Mouse (Mus musculus): ENCODE results near the gene Bub1b. TPM values are rescaled to one million over a fixed set of nuclear protein-coding genes. Genes with fewer than 3 reads are reported as not detected.

Bub1b gene
- total RNA-seq, 2 experiments from 2014 or later = 2.4 TPM

DNA sequence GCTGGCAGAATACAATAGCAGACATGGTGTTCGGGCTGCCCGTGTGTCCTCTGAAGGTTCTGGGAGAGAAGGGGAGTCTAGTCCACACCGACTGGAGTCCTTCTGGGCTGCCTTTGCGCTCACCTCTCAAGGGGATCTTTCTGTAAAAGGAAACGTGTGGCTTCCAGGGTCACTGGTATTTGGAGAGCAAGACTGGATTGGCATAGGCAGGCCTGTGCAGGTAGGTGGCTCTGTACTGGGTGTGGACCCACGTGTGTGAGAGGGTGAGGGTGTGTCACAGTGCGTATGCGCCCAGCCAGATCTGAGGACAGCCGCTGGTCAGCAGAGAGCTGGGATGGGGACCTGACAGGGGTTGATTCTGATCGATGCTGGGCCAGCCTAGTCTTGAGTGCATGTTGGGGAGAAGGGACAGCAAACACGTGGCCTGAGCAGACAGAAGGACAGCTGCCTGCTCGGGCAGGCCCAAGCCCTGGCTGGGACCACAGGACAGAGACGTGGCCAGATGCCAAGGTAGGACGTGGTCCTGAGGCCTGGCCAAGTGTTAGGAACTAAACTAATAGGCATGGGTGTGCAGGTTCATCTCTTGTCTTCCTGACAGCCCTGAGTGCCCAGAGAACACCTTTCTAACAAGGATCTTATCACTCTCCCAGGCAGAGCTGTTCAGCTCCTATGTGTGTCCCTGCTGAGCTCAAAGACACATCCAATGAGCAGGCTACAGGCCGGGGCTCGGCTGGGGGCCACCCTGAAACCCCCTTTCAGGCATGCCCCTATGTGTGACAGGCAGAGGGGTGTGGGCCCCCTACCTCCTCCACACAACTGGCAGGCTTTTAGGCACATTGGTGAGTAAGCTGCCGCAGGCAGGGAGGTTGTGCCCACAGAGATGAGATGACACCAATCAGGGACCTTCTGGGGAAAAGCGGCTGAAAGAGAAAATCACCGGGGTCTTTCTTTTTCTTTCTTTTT lies 66.1 kb downstream of the Bub1b start:
- peak in 1 of 2 experiments; percentile 42 for DNase-seq (ENCODE audit: low spot score in 2 of 2)

DNA sequence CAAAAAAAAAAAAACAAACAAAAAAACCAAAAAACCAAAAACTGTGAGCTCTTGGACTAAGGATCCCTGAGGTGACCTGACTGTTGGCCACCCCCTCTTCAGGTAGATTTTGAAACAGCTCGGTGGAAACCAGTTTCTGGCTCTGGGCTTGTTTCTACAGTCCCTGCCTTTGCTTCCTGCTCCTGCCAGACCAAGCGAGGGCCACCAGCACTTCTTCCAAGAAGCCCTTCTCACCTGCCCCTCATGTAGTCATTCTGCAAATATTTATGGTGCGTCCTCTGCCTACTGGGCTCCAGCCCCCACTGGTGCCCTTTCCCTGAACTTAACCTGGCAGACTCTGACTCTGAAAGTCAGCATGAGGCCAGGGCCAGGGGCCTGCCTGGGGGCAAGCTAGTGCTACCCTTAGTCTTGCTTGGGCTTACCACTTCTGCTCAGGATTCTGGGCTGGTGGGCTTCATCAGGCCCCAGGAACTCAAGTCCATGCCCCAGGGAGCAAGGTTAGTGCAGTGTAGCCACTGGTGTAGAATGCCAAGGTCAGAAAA lies 67.0 kb downstream of the Bub1b start:
- no peak for DNase-seq (ENCODE audit: low spot score in 2 of 2)

DNA sequence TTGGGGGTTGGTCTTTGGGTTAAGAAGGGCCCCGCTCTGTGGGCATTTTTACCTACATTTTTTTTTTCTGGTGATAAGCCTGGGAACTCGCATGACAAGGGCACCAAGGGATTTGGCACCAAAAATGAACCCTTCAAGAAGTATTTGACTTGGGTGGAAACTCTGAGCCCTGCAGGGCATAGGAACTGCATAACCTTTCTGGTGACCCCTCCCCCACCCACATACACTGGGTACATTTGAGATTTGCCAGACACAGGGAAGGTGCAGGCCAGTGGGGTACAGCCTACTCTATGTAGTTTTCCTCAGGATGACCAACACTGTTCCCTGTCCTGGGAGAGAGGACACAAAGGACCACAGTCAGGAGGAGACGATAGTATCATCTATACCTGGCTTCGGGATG lies 67.6 kb downstream of the Bub1b start:
- DNase-seq (ENCODE audit: low spot score in 2 of 2) = no peak

DNA sequence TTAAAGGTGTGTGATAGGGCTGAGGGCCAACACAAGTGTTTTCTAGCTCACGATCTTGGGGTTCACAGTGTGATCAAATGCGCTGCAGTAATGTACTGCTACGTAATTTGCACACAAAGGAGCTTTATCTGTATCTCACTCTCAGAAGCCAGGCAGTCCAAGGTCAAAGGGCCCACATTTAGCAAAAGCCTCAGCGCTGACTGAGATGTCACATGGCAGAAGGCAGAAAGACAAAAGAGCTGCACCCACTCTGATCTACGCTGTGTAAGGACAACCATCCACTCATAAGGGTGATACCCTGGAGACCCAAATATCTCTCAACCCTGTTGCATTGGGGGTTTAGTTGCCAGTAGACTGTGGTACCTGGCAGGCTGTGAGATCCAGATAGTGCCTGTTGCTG lies 69.2 kb downstream of the Bub1b start:
- no peak for DNase-seq (ENCODE audit: low spot score in 2 of 2)

DNA sequence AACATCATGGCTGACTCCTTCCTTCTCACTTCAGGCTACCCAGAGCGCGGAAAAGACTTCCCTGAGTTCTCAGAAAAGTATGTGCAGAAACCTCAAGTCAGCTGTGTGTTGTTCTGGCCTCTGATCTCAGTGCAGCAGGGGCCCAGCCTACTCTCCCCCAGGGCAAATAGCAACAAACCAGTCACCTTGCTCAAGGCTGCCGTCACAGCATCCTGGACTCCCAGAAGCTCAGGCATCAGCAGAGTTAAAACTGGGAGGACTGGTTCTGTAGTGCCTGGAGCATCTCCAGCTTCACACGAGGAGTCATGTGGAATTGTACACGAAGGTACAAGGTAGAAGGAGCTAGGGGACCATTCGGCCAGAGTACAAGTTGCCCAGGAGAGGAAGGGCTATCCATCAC lies 71.2 kb downstream of the Bub1b start:
- DNase-seq (ENCODE audit: low spot score in 2 of 2) = no peak

DNA sequence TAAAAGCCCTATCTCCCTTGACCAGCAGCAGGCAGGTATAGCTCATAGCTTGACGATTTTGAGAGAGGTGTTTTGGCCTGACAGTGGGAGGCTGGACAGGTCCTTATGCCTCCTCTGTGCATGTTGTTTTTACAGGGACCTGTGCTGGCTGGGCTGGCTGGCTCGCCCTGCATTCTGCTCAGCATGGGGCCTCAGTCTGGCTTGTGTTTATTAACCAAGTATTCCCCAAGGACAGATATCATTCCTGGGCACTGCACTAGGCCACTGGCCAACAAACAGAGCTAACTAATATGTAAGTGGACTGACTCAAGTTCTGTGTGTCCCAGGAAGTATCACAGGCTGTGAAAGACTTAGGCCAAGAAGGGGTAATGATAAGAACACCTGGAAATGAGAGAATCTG lies 71.8 kb downstream of the Bub1b start:
- no peak for DNase-seq (ENCODE audit: low spot score in 2 of 2)

DNA sequence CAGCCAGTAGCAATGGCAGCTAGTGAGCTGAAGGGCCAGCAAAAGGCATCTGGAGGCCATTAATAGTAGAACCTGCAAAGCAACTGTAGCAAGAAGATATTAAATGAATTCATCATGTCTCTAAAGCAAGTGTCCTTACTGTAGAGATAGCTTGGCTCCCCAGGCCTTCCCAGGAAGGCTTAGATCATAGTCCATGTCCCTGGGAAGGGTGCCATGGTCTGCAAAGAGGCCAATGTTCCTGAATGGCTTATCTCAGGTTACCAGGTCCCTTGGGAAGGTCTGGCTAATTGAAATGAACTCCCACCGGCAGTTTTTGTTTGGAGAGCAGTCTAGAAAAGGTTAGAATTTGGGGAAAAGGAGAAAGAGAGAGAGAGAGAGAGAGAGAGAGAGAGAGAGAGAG lies 73.7 kb downstream of the Bub1b start:
- no peak for DNase-seq (ENCODE audit: low spot score in 2 of 2)

DNA sequence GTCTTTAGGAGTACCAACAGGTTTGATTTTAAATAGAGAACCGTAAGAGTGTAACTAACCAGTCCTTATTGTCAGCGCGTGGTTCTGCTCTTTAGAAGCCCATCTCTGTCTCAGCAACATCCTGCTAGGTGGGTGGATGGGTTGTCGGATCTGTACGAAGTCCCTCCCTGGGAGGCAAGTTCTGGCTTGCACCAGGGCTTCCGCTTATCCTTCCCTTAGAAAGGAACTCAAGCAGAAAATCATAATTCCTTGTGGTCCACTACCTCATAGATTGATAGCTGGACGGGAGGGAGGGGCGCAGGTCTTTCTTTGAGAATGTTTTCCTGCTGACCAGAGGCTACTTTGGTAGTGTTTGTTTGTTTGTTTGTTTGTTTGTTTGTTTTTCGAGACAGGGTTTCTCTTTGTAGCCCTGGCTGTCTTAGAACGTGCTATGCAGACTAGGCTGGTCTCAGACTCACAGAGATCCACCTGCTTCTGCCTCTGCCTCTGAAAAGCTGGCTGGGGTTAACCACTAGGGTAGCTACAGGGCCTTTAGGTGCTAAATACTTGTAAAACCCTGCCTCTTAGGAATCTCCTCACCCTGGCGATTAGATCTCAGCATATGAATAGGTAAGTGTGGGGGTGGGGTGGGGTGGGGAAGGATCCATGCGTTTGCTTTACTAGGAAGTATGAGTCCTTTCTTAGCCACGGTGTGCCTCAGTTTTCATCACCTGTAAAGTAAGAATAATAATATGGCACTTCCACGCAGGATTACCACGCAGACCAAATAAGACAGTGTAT lies 75.9 kb downstream of the Bub1b start:
- no peak for DNase-seq (ENCODE audit: low spot score in 2 of 2)

DNA sequence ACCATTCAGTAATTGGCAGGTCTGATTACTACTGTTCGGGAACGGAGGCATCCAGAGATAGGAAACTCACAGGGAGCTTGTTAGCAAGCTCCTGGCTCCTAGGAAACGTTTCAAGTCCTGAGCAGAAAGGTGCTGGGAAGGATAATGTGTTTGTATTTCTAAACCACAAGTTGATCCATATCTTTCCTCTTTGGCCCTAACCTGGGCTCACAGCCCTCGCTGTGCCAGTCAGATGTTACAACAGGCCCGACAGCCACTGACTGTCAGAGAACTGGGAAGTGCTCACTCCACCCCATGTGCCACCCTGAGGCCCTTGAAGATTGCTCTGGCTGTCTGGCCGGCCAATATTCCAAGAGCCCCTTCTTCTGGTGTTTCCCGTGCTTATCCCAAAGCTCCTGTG lies 76.5 kb downstream of the Bub1b start:
- DNase-seq (ENCODE audit: low spot score in 2 of 2) = no peak

DNA sequence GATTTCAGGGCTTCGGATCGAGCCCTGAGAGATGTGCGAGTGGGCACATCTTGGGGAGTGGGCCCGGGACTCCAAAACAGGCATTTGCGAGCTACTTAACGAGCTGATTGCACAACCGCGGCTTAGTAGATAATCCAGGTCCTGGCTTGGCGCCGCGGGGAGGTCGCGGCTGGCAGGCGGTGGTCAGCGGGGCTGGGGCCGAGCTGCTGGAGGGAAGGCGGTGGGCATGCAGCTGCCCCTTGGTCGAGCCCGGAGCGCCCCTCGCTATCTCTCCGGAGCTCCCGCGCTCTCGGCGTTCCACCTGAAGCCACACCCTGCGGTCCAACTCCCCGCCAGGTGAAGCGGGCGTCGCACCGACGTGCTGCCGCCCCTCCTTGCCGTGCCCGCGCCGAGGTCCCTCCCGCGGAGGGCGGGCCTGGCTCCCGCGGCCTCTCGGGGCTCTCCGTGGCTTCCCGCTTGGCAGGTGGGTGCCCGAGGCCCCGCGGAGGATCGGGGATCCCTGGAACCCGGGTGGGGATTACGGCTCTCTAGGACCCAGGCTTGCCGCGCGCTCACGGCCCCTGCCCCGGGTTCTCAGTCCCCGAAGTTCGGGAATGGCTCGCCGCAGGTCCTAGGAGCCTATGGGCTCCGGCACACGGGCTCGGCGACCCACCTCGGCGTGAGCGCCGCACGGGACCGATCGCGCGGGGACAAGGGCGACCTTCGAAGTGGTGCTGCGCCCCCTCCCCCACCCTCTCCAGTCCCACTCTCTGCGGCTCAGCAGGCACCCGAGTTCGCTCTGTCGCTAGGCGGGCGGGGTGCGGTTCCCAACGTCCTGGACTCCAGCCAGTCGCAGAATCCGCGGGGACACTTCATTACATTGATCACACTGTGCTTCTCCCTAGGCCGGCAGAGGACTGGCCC lies 79.1 kb downstream of the Bub1b start:
- DNase-seq (ENCODE audit: low spot score in 2 of 2) = no peak

DNA sequence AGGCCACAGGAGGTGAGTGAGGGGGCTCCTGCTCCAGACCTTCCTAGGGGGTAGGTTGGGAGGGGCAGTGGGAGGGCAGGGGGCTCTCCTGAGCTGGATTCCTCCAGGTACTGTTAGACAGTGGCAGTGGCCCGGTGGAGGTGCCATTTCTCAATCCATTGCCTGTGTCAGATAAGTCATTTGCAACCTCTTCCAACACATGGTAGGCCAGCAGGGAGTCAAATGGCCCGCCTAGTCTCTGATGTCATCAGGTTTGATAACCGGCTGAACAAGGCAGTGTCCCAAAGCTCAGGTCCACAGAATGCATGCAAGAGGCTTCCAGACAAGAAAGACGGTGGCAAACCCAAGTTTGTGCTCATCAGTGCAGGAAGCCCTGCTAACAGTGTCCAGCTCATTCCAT lies 79.8 kb downstream of the Bub1b start:
- no peak for DNase-seq (ENCODE audit: low spot score in 2 of 2)

DNA sequence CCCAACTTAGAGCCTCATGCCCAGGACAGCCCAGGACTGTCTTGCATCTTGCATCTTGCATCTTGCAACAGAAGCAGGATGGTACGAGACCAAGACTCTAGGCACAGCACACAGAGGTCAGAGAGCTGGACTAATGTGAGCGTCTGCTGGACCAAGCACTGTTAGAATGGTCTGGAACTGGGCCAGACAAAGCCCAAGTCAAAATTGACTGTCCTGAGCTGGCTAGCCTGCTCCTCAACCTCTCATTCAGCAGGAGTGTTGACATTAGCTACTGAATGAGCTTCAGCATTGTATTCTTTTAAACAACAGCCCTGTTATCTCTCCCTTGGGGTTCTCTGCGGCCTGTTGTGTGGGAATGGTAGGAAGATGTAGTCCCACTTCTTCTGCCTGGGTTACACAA lies 81.6 kb downstream of the Bub1b start:
- no peak for DNase-seq (ENCODE audit: low spot score in 2 of 2)

DNA sequence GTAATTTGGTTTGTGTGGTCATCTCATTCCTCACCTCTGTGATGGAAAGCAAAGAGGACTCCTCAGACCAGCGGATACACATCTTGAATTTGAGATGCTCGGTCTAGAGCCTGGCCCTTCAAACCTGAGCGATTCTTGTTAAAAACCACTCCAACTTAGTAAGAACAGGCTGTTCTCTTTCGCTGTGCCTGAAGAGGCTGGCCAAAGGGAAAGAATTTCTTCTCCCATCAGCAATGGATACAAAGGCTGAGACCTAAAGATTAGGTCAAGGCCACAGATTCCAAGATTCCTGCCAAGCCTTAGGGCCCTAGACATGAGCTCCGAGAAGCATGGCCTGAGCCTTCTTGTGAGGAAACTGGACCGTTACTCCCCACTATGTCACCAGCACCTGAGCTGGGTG lies 82.9 kb downstream of the Bub1b start:
- no peak for DNase-seq (ENCODE audit: low spot score in 2 of 2)

DNA sequence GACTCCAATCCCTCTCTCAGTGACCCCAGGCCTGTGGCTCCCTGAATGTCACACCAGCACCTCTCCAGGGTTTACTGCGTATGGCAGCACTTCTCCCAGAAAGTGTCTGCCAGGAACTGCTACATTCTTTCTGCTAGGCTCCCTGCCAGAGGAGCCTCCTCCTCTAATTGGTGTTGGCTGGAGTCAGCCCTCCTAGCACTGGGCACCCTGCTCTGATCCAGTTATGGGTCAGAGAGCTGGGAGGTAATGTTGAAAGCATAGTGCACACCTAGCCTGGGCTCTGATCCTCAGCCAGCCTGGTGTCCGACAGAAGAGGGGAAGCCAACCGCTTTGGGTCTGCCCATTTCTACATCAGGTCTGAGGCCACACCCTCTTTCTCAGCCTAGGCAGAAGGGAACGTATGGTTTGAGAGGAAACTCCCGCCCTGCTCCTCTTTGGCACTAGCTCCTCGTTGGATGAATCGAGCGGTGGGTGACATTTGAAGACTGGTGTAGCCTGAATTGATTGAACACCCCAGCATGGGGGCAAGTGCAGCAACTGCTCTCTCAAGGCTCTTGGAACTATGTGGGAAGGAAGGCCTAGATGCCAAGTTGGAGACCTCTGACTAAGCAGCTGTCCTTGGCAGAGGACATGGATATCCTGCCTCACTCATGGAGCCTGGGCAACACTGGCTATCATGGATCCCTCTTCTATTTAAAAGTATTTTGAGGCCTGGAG lies 84.7 kb downstream of the Bub1b start:
- DNase-seq (ENCODE audit: low spot score in 2 of 2) = no peak

DNA sequence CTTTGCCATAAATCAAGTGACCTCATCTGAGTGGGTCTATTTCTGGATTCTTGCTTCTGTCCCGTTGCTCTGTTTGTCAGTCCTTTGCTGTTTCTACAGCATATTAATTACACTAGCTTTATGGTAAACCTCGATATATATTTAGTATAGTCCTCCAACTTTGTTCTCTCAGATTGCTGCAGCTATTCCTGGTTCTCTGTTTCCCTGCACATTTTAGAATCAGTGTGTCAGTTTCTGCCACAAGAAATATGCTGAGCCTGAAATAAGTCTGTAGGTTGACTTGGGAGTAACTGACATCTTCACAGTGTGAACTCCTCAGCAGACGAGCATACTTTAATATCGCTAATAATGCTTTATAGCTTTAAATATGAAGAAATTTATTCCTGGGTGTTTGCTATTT lies 87.1 kb downstream of the Bub1b start:
- DNase-seq (ENCODE audit: low spot score in 2 of 2) = no peak

DNA sequence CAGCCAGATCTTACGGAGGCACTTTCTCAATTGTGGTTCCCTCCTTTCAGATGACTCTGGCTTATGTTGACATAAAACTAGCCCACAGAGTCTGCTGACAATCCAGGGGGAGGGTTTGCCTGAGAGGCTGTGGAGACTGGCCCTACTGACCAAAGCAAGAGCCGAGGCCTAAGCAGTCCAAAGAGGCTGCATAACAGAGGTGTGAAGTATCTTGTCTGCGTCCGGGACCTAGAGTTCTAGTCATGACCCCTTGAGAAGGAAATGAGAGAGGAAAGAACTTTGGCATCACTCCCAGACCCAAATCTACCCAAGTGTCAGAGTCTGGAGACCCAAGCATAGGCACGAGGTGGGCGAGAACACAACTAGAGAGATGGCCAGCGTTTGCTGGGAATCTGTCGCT lies 88.7 kb downstream of the Bub1b start:
- no peak for DNase-seq (ENCODE audit: low spot score in 2 of 2)

DNA sequence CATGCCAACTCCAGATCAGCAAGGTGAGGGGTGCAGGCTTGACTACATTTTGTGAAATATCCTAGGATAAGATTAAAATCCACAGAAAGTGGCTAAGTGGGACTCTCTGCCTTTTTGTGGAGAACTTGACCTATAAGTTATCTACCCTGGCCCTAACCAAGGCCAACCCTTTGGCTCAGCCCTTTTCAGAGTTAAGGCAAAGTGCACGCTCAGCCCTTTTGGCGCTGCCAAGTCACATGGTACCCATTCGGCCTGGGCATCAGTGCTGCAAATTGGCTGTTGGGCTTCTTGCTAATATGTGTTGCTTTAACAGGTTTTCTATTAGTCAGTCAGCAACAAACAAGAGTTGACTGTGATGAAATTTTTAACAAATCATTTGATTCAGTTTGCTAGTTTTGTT lies 89.8 kb downstream of the Bub1b start:
- DNase-seq (ENCODE audit: low spot score in 2 of 2) = no peak

DNA sequence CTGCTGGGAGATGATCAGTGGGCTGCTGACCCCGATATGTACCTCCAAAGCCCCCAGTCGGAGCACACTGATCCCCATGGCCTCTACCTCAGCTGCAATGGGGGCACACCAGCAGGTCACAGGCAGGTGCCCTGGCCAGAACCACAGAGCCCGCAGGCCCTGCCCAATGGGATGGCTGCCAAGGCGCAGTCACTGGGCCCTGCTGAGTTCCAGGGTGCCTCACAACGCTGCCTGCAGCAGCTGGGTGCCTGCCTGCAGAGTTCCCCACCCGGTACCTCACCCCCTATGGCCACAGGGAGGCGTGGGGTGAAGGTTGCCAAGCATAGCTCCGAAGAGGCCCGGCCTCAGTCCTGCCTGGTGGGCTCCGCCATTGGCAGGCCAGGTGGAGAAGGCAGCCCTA lies 91.9 kb downstream of the Bub1b start:
- DNase-seq (ENCODE audit: low spot score in 2 of 2) = no peak

All from layer of hippocampus, adult 18-20 months (tissue).